Mouse (Mus musculus) megakaryocyte, adult 5-6 weeks (primary cell): Measurements from ENCODE around the gene Casp2. TPM values are rescaled to one million over a fixed set of nuclear protein-coding genes. Genes with fewer than 3 reads are reported as not detected.

Experiments
- ATAC-seq: 2 replicates; pipeline ENCODE4 v1.8.0; 2016; ENCODE audit warnings: mild to moderate bottlenecking, inconsistent platforms; ENCODE audit not compliant: poor library complexity, severe bottlenecking
- total RNA-seq, 2 experiments: library from RNA; stranded (forward) in 1 of 2; stranded (reverse) in 1 of 2; fragments of 153-499, 151-499 nt in 1 of 2; fragments of 221-1000, 200-1000 nt in 1 of 2; gene quantifications; 2 replicates each; pipeline versions ENCODE4 v1.2.3 to v1.2.4; 2015 to 2017

Casp2 gene
- total RNA-seq (2015) (62.1 and 65.9 TPM in 2 replicates), total RNA-seq (2017) (49.2 and 53.5 TPM in 2 replicates)

DNA sequence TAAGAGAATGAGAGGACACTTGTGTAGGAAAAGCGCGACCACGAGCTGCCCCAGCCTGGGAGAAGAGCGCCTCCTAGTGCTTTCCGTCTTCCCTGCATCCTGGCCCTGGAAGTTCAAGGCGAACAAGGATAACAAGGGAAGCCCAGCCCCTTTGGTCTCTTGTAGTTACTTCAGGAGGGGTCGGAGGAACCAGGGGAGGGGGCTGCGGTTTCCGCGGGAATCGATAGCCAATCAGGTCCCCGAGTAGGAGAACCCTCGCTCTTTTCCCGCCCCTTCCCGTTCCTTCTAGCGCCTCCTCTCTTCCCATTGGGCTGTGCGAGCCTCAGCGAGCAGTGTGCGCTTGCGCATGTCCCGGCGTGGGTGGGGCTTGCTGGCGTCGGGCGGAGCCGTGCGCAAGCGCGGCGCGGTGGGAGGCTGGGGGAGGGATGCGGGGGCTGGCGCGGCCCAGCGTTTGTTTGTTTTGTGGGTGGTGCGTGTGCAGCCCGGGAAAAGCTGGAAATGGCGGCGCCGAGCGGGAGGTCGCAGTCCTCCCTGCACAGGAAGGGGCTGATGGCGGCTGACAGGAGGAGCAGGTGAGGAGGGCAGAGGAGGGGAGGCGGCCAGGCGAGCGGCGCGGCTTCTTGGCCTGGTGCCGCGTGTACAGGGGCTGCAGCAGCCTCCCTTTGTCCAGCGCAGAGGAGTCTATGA, at the start of gene Casp2:
TSS of gene Casp2 (plus strand) at position 360 of the 687 bp plus-strand sequence.
- ATAC-seq: peak; percentile 90

GRCm38 (mm10) chr6:42215028-42215427, 49.8 kb upstream of the Casp2 start, which contains the start of gene Tas2r144:
Gene Tas2r144, plus strand, starts transcription at chr6:42215328.
- no peak for ATAC-seq

- ATAC-seq: no peak
These were observed 42.5 kb upstream of the Casp2 start for GRCm38 (mm10) chr6:42222286-42222685.

DNA sequence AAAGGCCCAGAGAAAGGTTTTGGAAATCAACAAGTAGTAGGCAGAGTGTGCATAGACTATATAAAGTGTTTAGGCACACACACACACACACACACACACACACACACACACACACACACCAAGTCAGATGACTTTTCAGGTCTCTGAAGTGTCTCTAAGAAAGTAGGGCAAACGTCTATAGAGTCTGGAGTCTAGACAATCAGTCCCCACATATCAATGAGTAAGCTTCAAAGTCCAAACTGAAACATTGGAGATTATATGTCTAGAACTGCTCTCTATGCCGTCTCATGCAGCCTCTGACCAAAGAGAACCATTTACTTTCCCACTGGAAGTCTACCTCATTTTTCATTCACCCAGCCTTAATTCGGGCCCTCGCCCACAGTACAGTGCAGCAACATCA, 39.7 kb upstream of the Casp2 start:
- no peak for ATAC-seq

DNA sequence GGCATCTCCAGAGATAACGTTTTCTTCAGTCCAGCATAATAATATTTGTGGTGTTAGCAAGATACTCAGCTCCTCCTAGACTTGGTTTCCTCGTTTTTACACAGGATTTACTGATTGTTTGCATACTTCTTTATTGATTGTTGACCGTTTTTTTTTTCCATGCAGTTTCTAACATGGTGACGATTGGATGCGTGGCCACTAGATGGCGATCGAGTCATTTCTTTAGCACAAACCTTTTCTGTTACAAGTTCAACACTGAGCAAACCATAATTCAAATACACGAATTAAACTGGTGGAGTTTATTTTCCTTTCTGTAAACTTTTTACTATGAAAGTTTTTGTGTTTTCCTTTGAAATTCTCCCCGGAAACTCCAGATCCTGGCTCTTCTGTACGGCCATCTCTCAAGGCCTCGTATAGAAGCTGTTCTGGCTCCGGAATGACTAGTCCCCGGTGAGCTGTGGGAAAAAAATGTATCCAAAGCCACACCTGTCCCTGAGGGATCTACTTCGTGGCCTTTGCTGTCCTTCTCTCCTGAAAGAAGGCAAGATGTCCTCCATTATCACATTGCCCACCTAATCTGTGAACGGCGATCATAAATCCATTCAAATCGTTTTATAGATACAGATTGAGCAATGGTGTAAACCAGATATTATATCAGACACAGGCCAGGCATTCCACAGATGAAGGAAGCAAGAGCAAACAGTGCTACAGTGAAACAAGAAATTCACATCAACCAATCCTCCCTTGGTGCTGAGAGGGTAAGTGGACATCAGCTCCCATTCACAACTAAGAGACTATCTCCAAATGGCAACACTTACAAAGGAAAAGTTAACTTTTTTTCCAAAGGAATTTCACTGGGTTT, 37.3 kb upstream of the Casp2 start:
- peak; percentile 86 for ATAC-seq

GRCm38 (mm10) chr6:42229610-42230009, 35.2 kb upstream of the Casp2 start:
- ATAC-seq: no peak

DNA sequence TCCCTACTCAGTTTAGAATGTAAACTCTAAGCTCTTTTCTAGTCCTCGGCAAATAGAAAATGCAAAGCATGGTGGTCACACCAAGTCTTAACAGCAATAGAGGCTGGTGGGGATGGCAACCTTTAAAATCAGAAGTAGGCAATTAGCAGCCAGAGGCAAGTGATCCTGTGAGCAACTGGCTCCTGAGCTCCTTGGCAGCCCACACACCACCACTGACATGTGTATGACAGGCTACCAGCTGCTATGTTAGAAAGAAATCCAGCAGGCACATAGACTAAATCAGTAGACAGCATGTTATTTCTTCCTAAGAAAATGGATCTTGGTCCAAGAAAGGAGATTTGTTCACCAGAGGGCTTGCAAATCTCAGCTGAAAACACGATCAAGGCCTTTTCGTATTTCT, 33.6 kb upstream of the Casp2 start:
- no peak for ATAC-seq

DNA sequence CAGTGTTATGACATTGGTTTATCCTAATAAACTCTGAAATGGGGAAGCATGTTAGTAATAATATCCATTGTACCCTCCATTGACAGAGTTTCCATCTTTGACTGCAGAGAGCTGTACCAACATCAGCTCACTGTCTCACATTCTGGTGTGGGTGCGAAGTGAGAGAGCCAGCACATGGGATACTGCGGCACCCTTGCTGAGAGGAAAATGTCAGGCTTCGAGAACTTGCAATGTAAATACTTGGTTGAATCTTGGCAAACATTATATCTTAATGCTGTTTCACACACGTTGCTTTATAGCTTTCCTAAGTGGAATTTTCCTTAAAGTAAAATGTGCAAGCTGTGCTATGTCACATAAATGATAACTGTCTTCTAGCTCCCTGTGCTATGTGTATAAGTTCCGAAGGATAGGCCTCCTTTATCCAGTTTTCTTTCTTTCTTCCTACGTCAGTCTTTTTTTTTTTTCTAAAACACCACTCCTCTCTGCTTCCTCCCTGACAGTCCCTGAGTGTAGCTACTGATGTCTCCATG, 27.4 kb upstream of the Casp2 start:
- ATAC-seq: no peak

DNA sequence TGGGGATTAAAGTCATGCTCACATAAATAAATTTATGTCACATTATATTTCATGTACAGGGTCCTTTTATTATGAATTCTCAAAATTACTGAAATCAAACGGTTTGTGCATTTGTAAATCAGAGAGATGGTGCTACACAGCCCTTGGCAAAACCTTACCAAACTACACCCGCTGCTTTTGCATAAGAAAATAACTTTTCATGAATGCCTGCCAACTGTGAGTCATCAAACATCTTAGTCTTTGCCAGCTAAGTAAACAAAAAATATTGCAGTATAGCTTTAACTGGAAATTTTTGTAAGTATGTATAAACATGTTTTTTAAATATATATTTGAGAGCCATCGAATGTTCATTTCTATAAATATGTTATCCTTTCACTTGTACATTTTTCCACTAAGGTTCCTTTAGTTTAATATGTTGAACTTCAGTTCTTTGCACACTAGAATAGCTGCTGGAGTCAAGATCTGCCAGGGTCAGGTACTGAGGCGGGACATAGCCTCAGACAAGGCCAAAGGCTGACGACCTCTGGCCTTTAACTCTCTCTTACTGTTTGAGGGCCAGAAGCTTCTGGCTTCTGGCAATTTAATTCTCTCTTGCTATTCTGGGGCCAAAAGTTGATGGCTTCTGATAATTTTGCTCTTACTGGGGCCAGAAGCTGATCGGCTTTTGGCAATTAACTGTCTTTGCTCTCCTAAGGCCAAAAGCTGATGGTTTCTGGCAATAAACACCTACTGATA, 23.3 kb upstream of the Casp2 start:
- ATAC-seq: no peak

GRCm38 (mm10) chr6:42245711-42246353, 19.0 kb upstream of the Casp2 start, which contains the start of gene Gstk1:
Gene Gstk1, plus strand, starts transcription at chr6:42245935.
- peak; percentile 99 for ATAC-seq

DNA sequence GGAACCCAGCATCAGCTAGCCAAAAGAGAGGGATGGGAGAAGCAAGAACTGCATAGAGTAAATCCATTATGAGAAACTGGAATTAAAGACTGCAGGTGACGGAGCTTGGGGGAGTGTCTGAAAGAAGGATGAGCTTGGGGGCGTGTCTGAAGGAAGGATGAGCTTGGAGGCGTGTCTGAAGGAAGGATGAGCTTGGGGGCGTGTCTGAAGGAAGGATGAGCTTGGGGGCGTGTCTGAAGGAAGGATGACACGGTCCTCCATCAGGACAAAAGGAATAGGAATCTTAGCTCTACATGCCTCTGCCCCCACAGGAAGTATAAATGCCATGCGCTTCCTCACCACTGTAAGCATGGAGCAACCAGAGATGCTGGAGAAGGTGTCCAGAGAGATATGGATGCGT, 17.6 kb upstream of the Casp2 start:
- ATAC-seq: no peak

DNA sequence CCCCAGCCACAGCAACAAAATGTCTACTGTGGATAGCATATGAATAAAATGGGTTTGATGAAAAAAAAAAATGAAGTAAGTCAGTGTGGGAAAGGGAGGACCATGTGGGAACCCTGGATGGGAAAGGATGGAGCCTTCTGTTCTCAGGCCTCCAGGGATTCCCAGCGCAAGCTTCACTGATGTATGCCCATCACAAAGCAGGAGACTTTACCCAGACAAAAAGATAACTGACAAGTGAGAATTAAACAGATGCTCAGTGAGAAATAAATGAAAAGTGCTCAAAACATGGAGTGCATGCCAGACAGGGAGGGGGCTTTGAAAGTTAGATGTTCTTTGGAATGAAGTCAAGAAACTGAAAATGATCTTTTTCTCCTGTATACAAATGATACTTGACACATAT, 16.8 kb upstream of the Casp2 start:
- ATAC-seq: no peak

- no peak for ATAC-seq
These were observed 13.0 kb upstream of the Casp2 start for GRCm38 (mm10) chr6:42251791-42252190.

DNA sequence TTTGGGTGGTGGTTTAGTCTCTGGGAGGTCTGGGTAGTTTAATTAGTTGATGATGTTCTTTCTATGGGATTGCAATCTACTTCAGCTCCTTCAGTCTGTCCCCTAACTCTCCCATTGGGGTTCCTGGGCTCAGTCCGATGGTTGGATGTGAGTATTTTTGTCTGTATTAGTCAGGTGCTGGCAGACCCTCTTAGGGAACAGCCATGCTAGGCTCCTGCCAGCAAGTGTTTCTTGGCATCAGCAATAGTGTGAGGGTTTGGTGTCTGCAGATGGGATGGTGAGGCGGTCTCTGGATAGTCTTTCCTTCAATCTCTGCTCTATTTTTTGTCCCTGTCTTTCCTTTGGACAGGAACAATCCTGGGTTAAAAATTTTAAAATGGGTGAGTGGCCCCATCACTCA, 11.7 kb upstream of the Casp2 start:
- no peak for ATAC-seq

GRCm38 (mm10) chr6:42257303-42257863, 7.4 kb upstream of the Casp2 start:
- ATAC-seq: peak; percentile 93

DNA sequence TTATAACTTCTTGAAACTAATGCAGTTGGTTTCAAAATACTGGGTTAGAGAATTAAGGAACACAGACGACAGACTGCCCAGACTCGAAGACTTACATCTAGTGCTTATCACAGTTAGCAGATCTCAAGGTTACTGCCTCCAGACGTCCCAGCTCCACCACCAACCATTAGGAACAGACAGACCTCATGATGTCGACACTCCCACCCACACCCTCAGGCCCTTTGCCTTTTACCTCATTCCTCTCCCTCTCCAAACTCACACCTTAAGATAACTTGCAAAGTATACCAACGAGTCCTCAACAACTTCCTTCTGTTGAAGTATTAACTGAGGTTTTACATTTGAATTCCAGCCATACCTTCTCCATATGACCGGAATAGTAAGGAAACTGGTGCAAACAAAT, 4.4 kb upstream of the Casp2 start:
- no peak for ATAC-seq

- no peak for ATAC-seq
These were observed 3.1 kb upstream of the Casp2 start, which contains the start of gene Tmem139 for GRCm38 (mm10) chr6:42261524-42262170. Gene Tmem139, plus strand, starts transcription at chr6:42261970.

DNA sequence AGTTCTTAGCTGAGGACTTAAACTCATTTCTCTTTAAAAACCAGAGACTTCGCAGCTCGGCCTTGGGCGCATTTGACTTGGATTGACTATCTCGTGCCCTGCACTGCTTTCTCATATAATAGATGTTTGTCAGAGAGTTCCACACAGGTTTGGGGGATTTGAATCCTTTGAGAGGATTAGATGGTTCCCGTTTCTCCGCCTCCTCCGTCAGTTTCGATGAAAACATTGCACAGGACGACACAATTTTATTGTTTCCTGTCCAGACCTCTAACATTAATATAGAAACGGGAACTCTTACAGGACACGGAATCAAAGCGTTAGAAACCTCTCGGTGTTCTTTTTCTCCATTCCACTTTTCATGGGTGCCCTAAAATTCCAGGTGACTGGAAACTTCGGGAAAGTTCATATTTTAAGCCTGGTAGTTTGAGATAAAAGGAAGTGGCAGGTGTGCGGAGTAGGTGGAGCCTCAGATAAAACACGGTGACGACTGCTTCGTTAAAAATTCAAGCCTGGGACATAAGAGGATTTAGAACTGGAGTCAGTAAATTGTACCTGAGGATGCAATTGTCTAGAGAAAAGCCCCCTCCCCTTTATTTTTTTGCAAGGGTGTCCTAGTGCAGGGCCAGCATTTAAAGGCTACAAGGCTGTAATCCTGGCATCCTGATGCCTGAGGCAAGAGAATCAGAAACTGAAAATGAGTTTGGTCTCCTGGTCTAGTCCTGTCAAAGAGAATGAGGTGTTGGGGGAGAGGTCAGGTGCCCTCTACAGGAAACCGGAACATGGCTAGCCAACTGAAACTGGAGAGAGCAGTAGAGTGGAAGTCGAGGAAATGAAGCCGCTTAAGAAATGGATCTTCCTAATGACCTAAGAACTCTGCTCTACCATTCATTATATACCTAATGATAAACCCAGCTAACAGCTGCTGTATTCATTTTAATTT, 876 bp downstream of the Casp2 start:
- ATAC-seq: peak; percentile 52

GRCm38 (mm10) chr6:42270817-42271216, 6.0 kb downstream of the Casp2 start:
- ATAC-seq: no peak
